Mouse (Mus musculus): ENCODE data around the gene Il11ra1. TPM values are rescaled to one million over a fixed set of nuclear protein-coding genes. Genes with fewer than 3 reads are reported as not detected.
"Not testable (repeated sequence)": the region's sequence is repeated elsewhere in the genome, so short reads cannot be mapped to it uniquely, and the experiment has no call there.

Gene Il11ra1
- polyA plus RNA-seq, 1 experiment = 32.5 TPM

- DNase-seq (ENCODE audit: low read depth) = peak; percentile 78
- TF ChIP-seq POLR2A (IDR thresholded peaks at IDR 0.05; ENCODE audit: borderline replicate concordance, extremely low read depth, insufficient read depth, insufficient read length, poor library complexity, severe bottlenecking) = no peak
Observed at GRCm38 (mm10) chr4:41681176-41681575, 18.6 kb upstream of the Il11ra1 start.

- DNase-seq (ENCODE audit: low read depth) = peak; percentile 83
- TF ChIP-seq POLR2A (IDR thresholded peaks at IDR 0.05; ENCODE audit: borderline replicate concordance, extremely low read depth, insufficient read depth, insufficient read length, poor library complexity, severe bottlenecking) = no peak
- TF ChIP-seq CTCF (IDR thresholded peaks at IDR 0.05; ENCODE audit: borderline replicate concordance, extremely low read depth, insufficient read depth, insufficient read length) = no peak
Observed at GRCm38 (mm10) chr4:41681947-41682346, 17.8 kb upstream of the Il11ra1 start.

DNA sequence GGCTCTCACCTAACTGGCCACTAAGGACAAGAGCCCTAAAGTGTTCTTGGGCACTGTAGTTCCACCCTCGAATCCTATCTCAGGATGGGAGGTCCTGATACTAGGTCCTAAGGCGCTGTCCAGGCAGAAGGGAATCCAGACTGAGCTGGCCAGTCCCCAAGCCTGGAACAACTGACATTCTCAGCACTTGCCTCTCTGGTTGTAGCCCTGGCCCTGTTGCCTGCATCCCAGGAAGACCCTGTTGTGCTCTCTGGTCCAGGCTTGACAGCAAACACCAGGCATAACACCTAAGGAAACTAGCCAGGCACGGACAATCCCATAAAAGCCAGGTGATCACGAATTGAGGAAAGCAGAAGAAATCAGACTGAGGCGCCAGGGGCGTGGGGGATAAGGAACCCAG is 17.0 kb upstream of the Il11ra1 start:
- TF ChIP-seq CTCF (IDR thresholded peaks at IDR 0.05; ENCODE audit: borderline replicate concordance, extremely low read depth, insufficient read depth, insufficient read length) (no peak), POLR2A (IDR thresholded peaks at IDR 0.05; ENCODE audit: borderline replicate concordance, extremely low read depth, insufficient read depth, insufficient read length, poor library complexity, severe bottlenecking) (no peak)
- DNase-seq (ENCODE audit: low read depth) = no peak

DNA sequence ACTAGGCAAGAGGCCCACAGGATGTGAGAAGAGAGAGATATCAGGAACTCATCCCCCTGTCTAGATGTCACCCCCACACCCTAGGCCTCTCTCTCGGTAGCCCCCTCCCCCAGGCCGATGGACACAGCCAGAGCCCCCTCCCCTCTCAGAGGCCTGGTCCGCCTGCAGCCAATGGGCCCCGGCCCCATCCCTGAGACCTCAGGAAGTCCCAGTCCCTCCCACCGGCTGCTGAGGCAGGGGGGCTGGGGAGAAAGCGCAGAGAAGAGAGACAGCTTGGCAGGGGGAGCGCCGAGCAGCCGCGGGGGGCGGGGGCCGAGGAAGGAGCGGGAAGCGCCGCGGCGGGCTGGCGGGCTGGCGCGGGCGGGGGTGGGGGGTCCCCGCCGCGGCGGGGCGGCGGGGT is 16.5 kb upstream of the Il11ra1 start:
- peak; percentile 75 for DNase-seq (ENCODE audit: low read depth)

DNA sequence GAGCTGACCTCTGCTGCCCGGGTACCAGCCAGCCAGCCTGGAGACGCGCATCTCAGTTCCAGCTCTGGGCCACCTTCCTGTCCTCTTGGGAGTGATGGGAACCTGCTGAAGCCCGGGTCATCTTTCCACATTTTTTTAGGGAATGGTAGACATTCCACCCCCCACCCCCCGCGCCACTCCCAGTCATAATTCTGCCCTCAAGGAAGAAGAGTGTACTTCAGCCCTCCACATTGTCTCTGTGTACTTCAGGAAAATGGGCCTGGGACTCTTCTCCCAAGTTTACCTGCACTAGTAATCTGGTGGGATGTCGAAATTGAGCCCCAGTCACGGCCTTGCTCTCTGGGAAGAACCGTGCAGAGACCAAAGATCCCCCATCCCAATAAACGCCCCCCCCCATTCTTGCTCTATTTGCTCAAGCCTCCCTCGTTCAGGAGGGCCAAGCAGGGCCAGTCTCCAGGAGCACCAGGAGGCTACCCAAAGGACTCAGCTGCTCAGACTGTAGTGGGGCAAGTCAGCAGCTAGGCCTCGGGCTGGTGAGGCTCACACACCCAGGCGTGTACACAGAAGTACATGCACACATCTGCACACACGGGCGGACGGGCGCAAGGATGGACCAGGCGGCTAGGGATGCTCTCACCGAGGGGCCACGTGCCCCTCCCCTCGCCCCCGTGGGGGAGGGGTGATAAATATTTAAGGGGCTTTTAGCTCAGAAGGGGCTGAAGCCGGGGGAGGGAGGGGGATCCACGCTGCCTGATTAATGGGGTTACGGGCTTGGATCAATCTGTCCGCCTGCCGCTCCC is 15.5 kb upstream of the Il11ra1 start:
- DNase-seq (ENCODE audit: low read depth) = peak; percentile 76

DNA sequence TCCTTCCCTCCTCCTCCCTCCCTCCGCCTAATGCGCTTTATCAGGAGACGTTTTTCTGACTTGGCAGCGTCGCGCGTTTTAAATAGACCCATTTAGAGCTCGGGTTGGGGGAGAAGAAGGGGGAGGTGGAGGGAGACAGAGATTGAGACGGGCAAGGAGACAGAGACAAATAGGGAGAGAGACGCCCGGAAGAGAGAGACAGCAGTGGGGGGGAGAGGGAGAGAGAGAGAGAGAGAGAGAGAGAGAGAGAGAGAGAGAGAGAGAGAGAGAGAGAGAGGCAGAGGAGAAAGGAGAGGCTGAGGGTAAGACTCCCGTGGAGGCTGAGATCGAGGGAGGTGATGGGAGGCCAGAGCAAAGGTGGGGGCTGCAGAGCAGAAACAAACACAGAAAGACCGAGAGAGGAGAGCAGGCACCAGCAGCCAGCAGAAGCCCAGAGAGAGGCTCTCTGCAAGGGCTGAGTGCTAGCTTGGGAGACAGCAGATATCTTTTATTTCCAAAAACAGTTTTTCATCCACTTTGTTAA is 14.8 kb upstream of the Il11ra1 start:
- DNase-seq (ENCODE audit: low read depth) = peak; percentile 82

DNA sequence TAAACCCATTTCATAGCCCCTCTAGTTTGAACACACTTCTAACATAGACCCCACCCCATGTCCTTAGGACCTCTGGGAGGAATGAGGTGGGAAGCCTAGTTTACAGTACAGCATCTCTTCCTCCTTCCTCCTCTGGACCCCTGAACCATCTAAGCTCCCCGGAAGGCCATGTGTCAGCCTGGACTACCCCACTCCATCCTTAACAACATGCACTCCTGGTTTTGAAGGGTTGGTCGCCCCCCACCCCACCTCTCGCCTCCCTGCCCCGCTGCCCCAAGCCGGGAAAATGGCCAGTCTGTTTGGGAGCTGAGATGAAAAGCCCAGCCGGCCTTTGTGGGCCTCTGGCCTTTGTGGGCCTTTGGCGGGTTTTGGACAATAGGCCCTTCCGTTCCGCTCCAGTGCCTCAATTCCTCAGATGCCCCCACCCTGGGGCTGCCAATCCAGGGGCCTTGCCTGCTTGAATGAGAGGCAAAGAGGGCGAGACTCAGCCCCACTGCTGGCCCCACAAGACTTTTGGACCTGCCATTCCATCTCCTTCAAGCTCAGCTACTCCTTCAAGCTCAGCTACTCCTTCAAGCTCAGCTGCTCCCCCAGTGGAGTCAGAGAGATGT is 13.8 kb upstream of the Il11ra1 start:
- peak; percentile 87 for DNase-seq (ENCODE audit: low read depth)

- peak; percentile 74 for DNase-seq (ENCODE audit: low read depth)
Observed at GRCm38 (mm10) chr4:41688562-41688961, 11.2 kb upstream of the Il11ra1 start.

DNA sequence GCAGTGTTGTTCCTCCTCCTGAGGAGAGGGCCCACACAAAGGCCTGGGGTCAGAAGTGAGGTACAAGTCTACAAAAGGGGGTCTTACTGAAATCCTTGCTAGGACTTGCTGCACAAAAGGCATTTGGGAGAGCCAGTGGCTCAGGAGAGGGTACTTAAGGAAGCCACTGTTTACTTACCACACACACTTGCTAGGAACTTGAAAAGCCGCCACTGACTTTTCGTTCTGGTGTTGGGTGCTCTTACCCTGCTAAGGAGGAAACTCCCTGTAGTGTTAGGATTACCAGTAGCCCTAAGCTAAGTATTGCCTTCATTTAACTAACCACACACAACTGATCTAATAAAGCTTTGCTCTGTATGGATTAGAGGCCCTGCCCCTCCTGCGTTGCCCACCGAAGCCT is 9.8 kb upstream of the Il11ra1 start:
- not testable (repeated sequence) for DNase-seq (ENCODE audit: low read depth)

GRCm38 (mm10) chr4:41693511-41693910 is 6.3 kb upstream of the Il11ra1 start:
- DNase-seq (ENCODE audit: low read depth) = not testable (repeated sequence)

DNA sequence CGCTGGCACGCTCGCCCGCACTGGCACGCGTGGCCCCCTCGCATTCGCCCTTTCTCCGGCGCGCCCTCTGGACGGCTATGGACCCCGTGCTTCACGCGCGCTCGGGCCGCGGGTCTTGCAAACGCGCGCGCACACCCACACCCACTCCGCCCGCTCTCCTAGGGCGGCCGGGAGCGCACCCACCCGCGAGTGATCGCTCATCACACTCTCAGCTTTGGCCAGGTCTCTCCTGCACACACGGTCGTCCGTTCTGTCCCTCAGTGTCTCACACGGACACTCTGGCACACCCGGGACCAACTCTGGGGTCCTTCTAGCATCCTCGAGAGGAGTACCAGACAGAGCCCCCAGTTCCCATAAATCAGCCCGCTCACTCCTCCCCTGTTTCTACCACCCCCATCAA is 4.0 kb upstream of the Il11ra1 start:
- not testable (repeated sequence) for DNase-seq (ENCODE audit: low read depth)

- DNase-seq (ENCODE audit: low read depth) = not testable (repeated sequence)
Observed at GRCm38 (mm10) chr4:41696452-41696851, 3.3 kb upstream of the Il11ra1 start.

DNA sequence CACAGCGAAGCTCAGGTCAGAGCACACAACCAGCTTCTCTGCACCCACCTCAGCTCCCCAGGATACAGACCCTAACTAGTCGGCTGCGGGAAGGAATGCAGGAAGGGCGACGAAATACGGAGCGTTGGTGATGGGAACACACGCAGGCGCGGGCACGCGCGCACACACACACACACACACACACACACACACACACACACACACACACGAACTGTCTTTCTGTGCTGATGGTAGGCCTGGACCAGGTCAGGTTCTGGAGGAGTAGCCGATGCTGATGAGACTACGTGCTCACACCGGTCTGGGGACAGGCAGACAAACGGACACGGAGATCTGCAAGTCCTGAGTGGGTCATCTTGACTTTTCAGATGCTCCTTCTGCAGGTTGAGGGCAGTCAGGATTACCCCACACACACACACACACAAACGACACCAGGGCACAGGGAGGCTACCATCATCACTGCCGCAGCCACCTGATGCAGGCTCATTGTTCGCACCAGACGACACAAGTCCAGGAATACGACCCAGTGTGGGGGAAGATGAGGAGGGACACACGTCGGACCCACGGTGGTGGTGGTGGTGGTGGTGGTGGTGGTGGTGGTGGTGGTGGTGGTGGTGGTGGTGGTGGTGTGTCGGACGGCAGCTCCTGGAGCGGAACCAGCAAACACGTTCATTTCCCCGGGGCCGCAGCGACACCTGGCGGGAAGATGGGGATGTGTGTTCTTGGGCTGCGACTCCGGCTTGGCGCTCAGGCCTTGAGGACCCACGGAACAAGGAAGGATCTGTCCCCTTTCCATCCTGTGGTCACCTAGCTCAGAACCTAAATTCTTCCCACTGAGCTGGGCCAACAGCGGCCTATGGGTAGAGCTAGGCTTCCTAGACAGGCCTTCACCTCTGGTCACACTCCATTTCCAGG is 2.6 kb upstream of the Il11ra1 start, which contains the start of gene Cntfr:
TSS of gene Cntfr (minus strand) at position 160 of the 912 bp plus-strand sequence.
- DNase-seq (ENCODE audit: low read depth) = peak; percentile 88

GRCm38 (mm10) chr4:41698421-41699016 is 1.3 kb upstream of the Il11ra1 start:
- peak; percentile 54 for DNase-seq (ENCODE audit: low read depth)

More for the DNA sequence above, 2.6 kb upstream of the Il11ra1 start, which contains the start of gene Cntfr:
- peak; percentile 69 for TF ChIP-seq CTCF (IDR thresholded peaks at IDR 0.05; ENCODE audit: borderline replicate concordance, extremely low read depth, insufficient read depth, insufficient read length)

- not testable (repeated sequence) for DNase-seq (ENCODE audit: low read depth)
Observed at GRCm38 (mm10) chr4:41700224-41700623, 435 bp downstream of the Il11ra1 start.

- not testable (repeated sequence) for DNase-seq (ENCODE audit: low read depth)
Observed at GRCm38 (mm10) chr4:41702226-41702625, 2.4 kb downstream of the Il11ra1 start.

Data from brain, embryonic 14.5 days (tissue).